Mouse (Mus musculus) limb, embryonic 11.5 days (tissue): ENCODE measurements around the gene Ubash3b. TPM values are rescaled to one million over a fixed set of nuclear protein-coding genes. Genes with fewer than 3 reads are reported as not detected.

Source experiments
- ATAC-seq: fragments of 200-750 bp; cut with Nextera tagmentation; 2 replicates; pipeline ENCODE4 v1.8.0; 2017; ENCODE audit warnings: low read depth; ENCODE audit not compliant: insufficient number of reproducible peaks, low FRiP score, low TSS enrichment
- DNase-seq: peaks from one replicate; pipeline ENCODE4 v3.0.0-alpha.2; 2015; ENCODE audit warnings: low spot score
- H3K27ac ChIP-seq: fragments of 300-500 bp; sonication (generic); replicated peaks from 2 replicates; pipeline ENCODE4 v1.5.1; 2014; ENCODE audit warnings: low read depth, mild to moderate bottlenecking, low read length
- H3K27me3 ChIP-seq: fragments of 300-500 bp; sonication (generic); 2 replicates; pipeline ENCODE4 v1.6.1; 2014; ENCODE audit warnings: mild to moderate bottlenecking, low read length, mixed read lengths; ENCODE audit not compliant: control insufficient read depth, insufficient read depth
- H3K36me3 ChIP-seq: fragments of 300-500 bp; sonication (generic); 2 replicates; pipeline ENCODE4 v1.6.1; 2014; ENCODE audit warnings: mild to moderate bottlenecking, low read length, moderate library complexity, mixed read lengths; ENCODE audit not compliant: control insufficient read depth, insufficient read depth
- H3K4me1 ChIP-seq: fragments of 300-500 bp; sonication (generic); 2 replicates; pipeline ENCODE4 v1.6.1; 2014; ENCODE audit warnings: low read length, mixed read lengths; ENCODE audit not compliant: control insufficient read depth, insufficient read depth
- H3K4me2 ChIP-seq: fragments of 300-500 bp; sonication (generic); 2 replicates; pipeline ENCODE4 v1.6.1; 2014; ENCODE audit warnings: low read depth, mild to moderate bottlenecking, moderate library complexity; ENCODE audit not compliant: severe bottlenecking
- H3K4me3 ChIP-seq: fragments of 300-500 bp; sonication (generic); 2 replicates; pipeline ENCODE4 v1.5.1; 2014; ENCODE audit warnings: low read depth, low read length
- H3K9ac ChIP-seq: fragments of 300-500 bp; sonication (generic); 2 replicates; pipeline ENCODE4 v1.6.1; 2014; ENCODE audit warnings: mild to moderate bottlenecking, low read length
- H3K9me3 ChIP-seq: fragments of 300-500 bp; sonication (generic); 2 replicates; pipeline ENCODE4 v1.6.1; 2016; ENCODE audit warnings: low read length; ENCODE audit not compliant: control insufficient read depth
- whole genome bisulfite sequencing: fragments of 180-500 bp; shearing (Covaris S2); extraction: QIAGEN DNeasy Blood & Tissue Kit; methylation state at CpG from one replicate; pipeline ENCODE4 v1.1.7; 2014; 5-methylcytosine and 5-hydroxymethylcytosine counted together
- polyA plus RNA-seq: library from polyadenylated mRNA; unstranded; fragments of >200 nt; fragmentation: Nextera tagmentation; extraction: Ambion mirVana; gene quantifications from 2 replicates; pipeline ENCODE4 v1.2.1, GENCODE M21; 2014

The Ubash3b gene
- polyA plus RNA-seq, 1 experiment from 2014 or later, result 8.2 TPM

DNA sequence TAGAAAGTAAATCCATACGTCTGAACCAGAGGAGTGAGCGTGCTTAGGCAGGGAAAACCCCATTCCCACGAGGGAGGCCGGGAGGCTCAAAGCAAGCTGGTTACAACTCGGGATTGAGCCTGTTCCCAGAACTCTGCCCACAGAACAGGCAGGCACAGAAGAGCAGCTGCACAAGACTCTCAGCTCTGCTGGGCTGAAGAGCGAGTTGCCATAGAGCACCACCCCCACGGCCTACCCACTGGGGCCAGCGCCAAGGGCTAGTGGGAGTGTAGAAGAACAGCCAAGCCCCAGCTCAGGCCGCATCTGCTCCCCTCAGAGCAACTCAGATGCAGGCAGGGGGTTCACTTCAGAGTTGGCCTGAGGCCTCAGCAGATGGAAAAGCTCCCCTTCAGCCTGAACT is 107.3 kb downstream of the Ubash3b start:
- H3K27ac ChIP-seq, result no peak overlapping the region

GRCm38 (mm10) chr9:41053478-41053877 is 108.0 kb downstream of the Ubash3b start:
- Histone ChIP-seq H3K4me1 (no peaks in the 10 kb centered on the region), H3K36me3 (no peaks in the 10 kb centered on the region), H3K27me3 (no peaks in the 10 kb centered on the region), H3K27ac (no peak overlapping the region), H3K4me3 (no peak overlapping the region), H3K9ac (no peak overlapping the region), H3K4me2 (no peak overlapping the region), H3K9me3 (no peaks in the 10 kb centered on the region)
- DNase-seq (no peak), ATAC-seq (no peak)
- 73% methylated on average over 4 of the region's 4 CpGs for WGBS

More for the DNA sequence above, 107.3 kb downstream of the Ubash3b start:
- H3K4me3 ChIP-seq, result no peak overlapping the region
- DNase-seq (no peak), ATAC-seq (no peak)
- no peaks in the 10 kb centered on the region for H3K36me3 ChIP-seq
- no peak overlapping the region for H3K4me2 ChIP-seq
- no peaks in the 10 kb centered on the region for H3K27me3 ChIP-seq
- no peaks in the 10 kb centered on the region for H3K9me3 ChIP-seq
- H3K9ac ChIP-seq, result no peak overlapping the region
- WGBS, result 84% methylated on average over 9 of the region's 9 CpGs
- no peaks in the 10 kb centered on the region for H3K4me1 ChIP-seq

GRCm38 (mm10) chr9:41051080-41051932 is 110.2 kb downstream of the Ubash3b start:
- Histone ChIP-seq H3K4me3 (no peak overlapping the region), H3K9ac (no peak overlapping the region), H3K4me1 (no peaks in the 10 kb centered on the region), H3K36me3 (no peaks in the 10 kb centered on the region), H3K4me2 (no peak overlapping the region), H3K27me3 (no peaks in the 10 kb centered on the region), H3K27ac (no peak overlapping the region), H3K9me3 (no peaks in the 10 kb centered on the region)
- DNase-seq (no peak), ATAC-seq (no peak)
- 68% methylated on average over 11 of the region's 11 CpGs for WGBS

DNA sequence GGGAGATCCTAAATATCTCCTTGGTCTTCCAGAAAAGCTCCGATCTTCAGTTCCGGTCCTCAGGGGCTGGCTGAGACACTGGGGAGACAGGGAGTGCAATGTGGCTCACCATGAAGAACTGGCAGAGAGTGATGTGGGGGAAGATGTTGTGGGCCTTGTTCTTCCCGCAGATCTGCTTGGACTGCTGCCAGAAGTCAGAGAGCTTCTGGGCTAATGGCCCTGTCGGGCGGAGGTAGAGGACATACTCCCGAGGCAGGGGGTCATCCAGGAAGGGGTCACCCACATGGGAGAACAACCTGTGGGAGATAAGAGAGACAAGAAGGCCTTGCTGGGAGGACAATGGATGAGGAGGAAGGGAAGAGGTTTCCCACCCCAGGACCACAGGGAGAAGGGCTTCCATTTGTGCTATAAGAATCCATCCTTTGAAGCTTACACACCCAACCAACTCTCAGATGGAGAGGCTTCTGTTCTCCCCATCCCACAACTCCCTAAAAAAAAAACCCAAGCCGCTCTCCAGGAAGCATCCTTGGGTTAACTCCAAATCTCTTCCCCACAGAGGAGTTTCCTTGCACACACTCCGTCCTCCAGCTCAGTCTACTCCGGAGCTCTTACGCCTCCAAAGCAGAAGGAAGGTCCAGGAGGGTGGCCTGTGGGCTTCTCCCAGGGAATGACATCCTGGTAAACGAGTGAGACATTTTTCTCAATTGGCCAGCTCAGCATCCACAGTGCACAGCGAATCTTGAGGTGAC is 111.0 kb downstream of the Ubash3b start:
- H3K9ac ChIP-seq, result no peak overlapping the region
- no peak overlapping the region for H3K27ac ChIP-seq
- H3K27me3 ChIP-seq, result no peaks in the 10 kb centered on the region
- DNase-seq, result no peak
- H3K36me3 ChIP-seq, result no peaks in the 10 kb centered on the region
- no peak overlapping the region for H3K4me3 ChIP-seq
- ATAC-seq, result no peak
- H3K4me1 ChIP-seq, result no peaks in the 10 kb centered on the region
- H3K4me2 ChIP-seq, result no peak overlapping the region
- H3K9me3 ChIP-seq, result no peaks in the 10 kb centered on the region
- 80% methylated on average over 12 of the region's 12 CpGs for WGBS

DNA sequence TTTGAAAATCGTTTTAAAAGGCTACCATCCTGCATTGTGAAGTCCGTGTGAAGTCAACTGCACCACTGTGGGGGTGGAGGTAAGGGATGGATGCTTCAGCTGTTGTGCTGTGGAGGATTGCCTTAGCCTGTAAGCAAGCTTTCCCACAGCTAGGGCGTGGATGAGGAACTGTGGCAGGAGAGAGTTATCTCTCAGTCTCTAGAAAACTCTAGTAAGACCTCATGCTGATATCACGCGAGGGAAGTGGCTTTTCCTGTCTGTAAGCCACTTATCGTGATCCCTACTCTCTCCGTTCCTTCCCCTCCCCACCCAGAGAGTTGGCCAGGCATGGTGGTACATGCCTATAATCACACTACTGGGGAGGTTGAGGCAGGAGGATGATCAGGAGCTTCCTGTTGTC is 112.2 kb downstream of the Ubash3b start:
- H3K9me3 ChIP-seq, result no peaks in the 10 kb centered on the region
- no peaks in the 10 kb centered on the region for H3K36me3 ChIP-seq
- no peak overlapping the region for H3K4me2 ChIP-seq
- WGBS, result 83% methylated on average over 7 of the region's 7 CpGs
- no peak overlapping the region for H3K9ac ChIP-seq
- DNase-seq (no peak), ATAC-seq (no peak)
- no peak overlapping the region for H3K27ac ChIP-seq
- H3K4me3 ChIP-seq, result no peak overlapping the region
- H3K4me1 ChIP-seq, result no peaks in the 10 kb centered on the region
- no peaks in the 10 kb centered on the region for H3K27me3 ChIP-seq

- WGBS, result 92% methylated on average over 3 of the region's 3 CpGs
- H3K4me3 ChIP-seq, result no peak overlapping the region
- ATAC-seq (no peak), DNase-seq (no peak)
- H3K27me3 ChIP-seq, result no peaks in the 10 kb centered on the region
- no peak overlapping the region for H3K9ac ChIP-seq
- H3K9me3 ChIP-seq, result no peaks in the 10 kb centered on the region
- H3K4me1 ChIP-seq, result no peaks in the 10 kb centered on the region
- no peak overlapping the region for H3K4me2 ChIP-seq
- no peaks in the 10 kb centered on the region for H3K36me3 ChIP-seq
- H3K27ac ChIP-seq, result no peak overlapping the region
Observed at GRCm38 (mm10) chr9:41048820-41049219, 112.7 kb downstream of the Ubash3b start.

DNA sequence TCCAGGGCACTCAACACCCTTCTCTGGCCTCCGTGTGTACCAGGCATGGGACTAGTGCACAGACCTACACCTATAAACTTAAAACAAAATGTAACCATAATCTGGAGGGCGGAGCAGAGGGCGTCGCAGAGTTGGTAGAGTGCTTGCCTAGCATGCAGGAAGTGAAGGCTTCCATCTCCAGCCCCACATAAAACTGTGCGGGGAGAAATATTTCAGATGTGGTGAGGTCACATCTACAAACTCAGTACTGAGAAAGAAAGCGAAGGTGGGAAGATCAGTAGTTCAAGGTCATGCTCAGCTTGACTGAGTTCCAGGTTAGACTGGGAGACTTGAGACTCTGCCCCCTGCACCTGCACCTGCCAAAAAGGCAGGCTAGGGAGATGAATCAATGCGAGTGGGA is 113.3 kb downstream of the Ubash3b start:
- no peaks in the 10 kb centered on the region for H3K36me3 ChIP-seq
- 94% methylated on average over 7 of the region's 7 CpGs for WGBS
- no peak overlapping the region for H3K4me3 ChIP-seq
- H3K9ac ChIP-seq, result no peak overlapping the region
- DNase-seq (no peak), ATAC-seq (no peak)
- H3K4me2 ChIP-seq, result no peak overlapping the region
- H3K4me1 ChIP-seq, result no peaks in the 10 kb centered on the region
- H3K9me3 ChIP-seq, result no peaks in the 10 kb centered on the region
- H3K27ac ChIP-seq, result no peak overlapping the region
- no peaks in the 10 kb centered on the region for H3K27me3 ChIP-seq

GRCm38 (mm10) chr9:41047654-41048053 is 113.8 kb downstream of the Ubash3b start:
- ATAC-seq (no peak), DNase-seq (no peak)
- Histone ChIP-seq H3K4me1 (no peaks in the 10 kb centered on the region), H3K9me3 (no peaks in the 10 kb centered on the region), H3K36me3 (no peaks in the 10 kb centered on the region), H3K4me3 (no peak overlapping the region), H3K27me3 (no peaks in the 10 kb centered on the region), H3K4me2 (no peak overlapping the region), H3K9ac (no peak overlapping the region), H3K27ac (no peak overlapping the region)
- 87% methylated on average over 2 of the region's 2 CpGs for WGBS
